Mouse (Mus musculus): Measurements from ENCODE around the gene Erbb2.

Gene Erbb2

GRCm38 (mm10) chr11:98459860-98460259, 47.6 kb downstream of the Erbb2 start:
- no peak for DNase-seq

GRCm38 (mm10) chr11:98461109-98461720, 48.9 kb downstream of the Erbb2 start:
- DNase-seq, result peak in 1 of 2 experiments; percentile 31

GRCm38 (mm10) chr11:98462255-98462654, 50.0 kb downstream of the Erbb2 start:
- DNase-seq, result no peak

- peak; percentile 61 to 78 for DNase-seq
Observed at GRCm38 (mm10) chr11:98463911-98464310, 51.6 kb downstream of the Erbb2 start.

- peak in 1 of 2 experiments; percentile 57 for DNase-seq
Observed at GRCm38 (mm10) chr11:98464516-98464915, 52.2 kb downstream of the Erbb2 start.

- peak; percentile 55 to 64 for DNase-seq
Observed at GRCm38 (mm10) chr11:98469761-98470714, 57.8 kb downstream of the Erbb2 start.

- DNase-seq, result no peak
Observed at GRCm38 (mm10) chr11:98470795-98471194, 58.5 kb downstream of the Erbb2 start.

GRCm38 (mm10) chr11:98472696-98473095, 60.4 kb downstream of the Erbb2 start:
- no peak for DNase-seq

GRCm38 (mm10) chr11:98473916-98474479, 61.7 kb downstream of the Erbb2 start:
- DNase-seq, result no peak

GRCm38 (mm10) chr11:98474967-98475366, 62.7 kb downstream of the Erbb2 start:
- no peak for DNase-seq

- no peak for DNase-seq
Observed at GRCm38 (mm10) chr11:98475630-98476433, 63.6 kb downstream of the Erbb2 start.

GRCm38 (mm10) chr11:98476434-98476807, 64.2 kb downstream of the Erbb2 start:
- no peak for DNase-seq

- no peak for DNase-seq
Observed at GRCm38 (mm10) chr11:98477011-98477701, 64.9 kb downstream of the Erbb2 start.

- DNase-seq, result peak in 1 of 2 experiments; percentile 46
Observed at GRCm38 (mm10) chr11:98479026-98479939, 67.0 kb downstream of the Erbb2 start.

GRCm38 (mm10) chr11:98479940-98480497, 67.7 kb downstream of the Erbb2 start:
- no peak for DNase-seq

GRCm38 (mm10) chr11:98481231-98481630, 69.0 kb downstream of the Erbb2 start:
- DNase-seq, result no peak

GRCm38 (mm10) chr11:98482067-98482466, 69.8 kb downstream of the Erbb2 start:
- no peak for DNase-seq

GRCm38 (mm10) chr11:98485749-98486148, 73.5 kb downstream of the Erbb2 start:
- DNase-seq, result no peak

All from thymus, postnatal 36 days (tissue).